Mouse (Mus musculus): ENCODE results near the gene Mycs. TPM values are rescaled to one million over a fixed set of nuclear protein-coding genes. Genes with fewer than 3 reads are reported as not detected.

Mycs gene
- total RNA-seq (2022) = not detected

GRCm38 (mm10) chrX:5469165-5469564, at the start of gene Mycs:
Gene Mycs, minus strand, starts transcription at chrX:5469265.
- DNase-seq (ENCODE audit: low spot score) = no peak

GRCm38 (mm10) chrX:5468022-5468421, 1.0 kb downstream of the Mycs start:
- no peak for DNase-seq (ENCODE audit: low spot score)

Other genes with a start within 250 kb of the Mycs start
- not detected for gene Btbd35f7, start 199.8 kb upstream of the Mycs start, total RNA-seq (2022)

All from heart, adult 8-10 months (tissue).